In genomic region chr16:17929631-17930030, GRCm38 (mm10) we compare ENCODE assay signal across 20 mouse cellular contexts. TPM values are rescaled to one million over a fixed set of nuclear protein-coding genes. Genes with fewer than 3 reads are reported as not detected.
A peak's percentile ranks its signal among the peaks of the same experiment; 100 is the strongest.
DNase-seq lines count a peak whose midpoint lies in the region; ATAC-seq and TF ChIP-seq lines count a peak whose summit lies in the region.
"Had no signal": no experiment of that assay in that cellular context is flagged by ENCODE, and none has a peak within 500 bp of the region (broad histone marks: within the 10 kb centered on the region; RNA-seq: fewer than 3 reads in every experiment).

No protein-coding gene starts in this region.

- no peak for ATAC-seq in midbrain, embryonic 11.5 days (ENCODE audit: low FRiP score)
- no peak for ATAC-seq in midbrain, embryonic 15.5 days (replicated peaks)
- no peak for ATAC-seq in embryonic facial prominence, embryonic 15.5 days (ENCODE audit: insufficient number of reproducible peaks, low FRiP score, low TSS enrichment, low read depth)
- ATAC-seq: activated CD4-positive, CD25-positive, alpha-beta regulatory T cell, adult 4 months; CD4-positive, CD25-positive, alpha-beta regulatory T cell, adult 4 months had no signal

- no peak overlapping the region for H3K4me2 ChIP-seq in midbrain, embryonic 11.5 days
- H3K4me2 ChIP-seq in midbrain, embryonic 15.5 days = no peak overlapping the region
- H3K4me2 ChIP-seq in embryonic facial prominence, embryonic 15.5 days (replicated peaks) = no peak overlapping the region
- H3K4me2 ChIP-seq in myocyte (ENCODE audit: low read depth) = no peak overlapping the region

- no peak for DNase-seq in heart, embryonic 10.5 days (ENCODE audit: low spot score)
- no peak for DNase-seq in heart, adult 9 months (ENCODE audit: low spot score in 2 of 2)
- DNase-seq in midbrain, embryonic 11.5 days (ENCODE audit: low spot score, missing footprints) = peak; percentile 83
- DNase-seq in layer of hippocampus, adult 8-10 months (ENCODE audit: low spot score in 2 of 2) = no peak
- DNase-seq: gastrocnemius, postnatal 36 days; kidney, adult 8-10 months; kidney, postnatal 36 days; lung, embryonic 14.5 days; thymus, postnatal 36 days had no signal

- H3ac ChIP-seq in myocyte (ENCODE audit: control insufficient read depth, insufficient read length) = no peak overlapping the region

- 0 out of 2 replicates have a peak overlapping the region, but pooled peaks have one; percentile 10 for H3K27ac ChIP-seq in heart, embryonic 10.5 days
- no peak overlapping the region for H3K27ac ChIP-seq in midbrain, embryonic 11.5 days (ENCODE audit: low read depth, low read length)
- no peak overlapping the region for H3K27ac ChIP-seq in midbrain, embryonic 15.5 days
- 0 out of 2 replicates have a peak overlapping the region, but pooled peaks have one; percentile 39 for H3K27ac ChIP-seq in embryonic facial prominence, embryonic 15.5 days (replicated peaks)

- peaks cover 30% of the 10 kb centered on the region for H3K4me1 ChIP-seq in heart, embryonic 10.5 days
- peaks cover 18% of the 10 kb centered on the region for H3K4me1 ChIP-seq in midbrain, embryonic 11.5 days (ENCODE audit: control insufficient read depth, insufficient read depth, low read length)
- H3K4me1 ChIP-seq in midbrain, embryonic 15.5 days = peaks cover 25% of the 10 kb centered on the region
- peaks cover 18% of the 10 kb centered on the region for H3K4me1 ChIP-seq in embryonic facial prominence, embryonic 15.5 days

- H3K9ac ChIP-seq in midbrain, embryonic 11.5 days (ENCODE audit: low read length) = no peak overlapping the region
- no peak overlapping the region for H3K9ac ChIP-seq in midbrain, embryonic 15.5 days
- no peak overlapping the region for H3K9ac ChIP-seq in embryonic facial prominence, embryonic 15.5 days
- H3K9ac ChIP-seq: embryonic facial prominence, embryonic 12.5 days; hindbrain, embryonic 12.5 days; lung, embryonic 14.5 days had no signal

- no peaks in the 10 kb centered on the region for H3K9me3 ChIP-seq in heart, embryonic 10.5 days
- no peaks in the 10 kb centered on the region for H3K9me3 ChIP-seq in midbrain, embryonic 11.5 days (ENCODE audit: control insufficient read depth, low read length)
- no peaks in the 10 kb centered on the region for H3K9me3 ChIP-seq in midbrain, embryonic 15.5 days
- H3K9me3 ChIP-seq in embryonic facial prominence, embryonic 15.5 days (replicated peaks) = no peaks in the 10 kb centered on the region
- H3K9me3 ChIP-seq: embryonic facial prominence, embryonic 12.5 days; heart, embryonic 15.5 days; hindbrain, embryonic 12.5 days had no signal

- no peak overlapping the region for H3K4me3 ChIP-seq in heart, embryonic 10.5 days
- H3K4me3 ChIP-seq in midbrain, embryonic 11.5 days (ENCODE audit: low read depth, low read length) = no peak overlapping the region
- H3K4me3 ChIP-seq in midbrain, embryonic 15.5 days = no peak overlapping the region
- no peak overlapping the region for H3K4me3 ChIP-seq in embryonic facial prominence, embryonic 15.5 days (replicated peaks)
- H3K4me3 ChIP-seq in myocyte = peak overlapping the region; percentile 53
- H3K4me3 ChIP-seq: embryonic facial prominence, embryonic 12.5 days; heart, embryonic 15.5 days; hindbrain, embryonic 12.5 days had no signal

- TF ChIP-seq POLR2A in myocyte (IDR thresholded peaks at IDR 0.05; ENCODE audit: insufficient read length, low read depth) = no peak

- H3K36me3 ChIP-seq in heart, embryonic 10.5 days = peaks cover 20% of the 10 kb centered on the region
- H3K36me3 ChIP-seq in midbrain, embryonic 11.5 days (ENCODE audit: control insufficient read depth, insufficient read depth, low read length) = peaks cover 3% of the 10 kb centered on the region; the same call in 1 of the 2 replicates
- H3K36me3 ChIP-seq in midbrain, embryonic 15.5 days (replicated peaks) = no peaks in the 10 kb centered on the region; the same call in 1 of the 2 replicates
- H3K36me3 ChIP-seq in embryonic facial prominence, embryonic 15.5 days = peaks cover 18% of the 10 kb centered on the region
- no peaks in the 10 kb centered on the region for H3K36me3 ChIP-seq in myocyte (ENCODE audit: control insufficient read depth, insufficient read depth)

- WGBS in heart, embryonic 10.5 days = 87% methylated on average over 2 of the region's 2 CpGs
- 70% methylated on average over 2 of the region's 2 CpGs for WGBS in midbrain, embryonic 11.5 days
- WGBS in midbrain, embryonic 15.5 days = 37% methylated on average over 2 of the region's 2 CpGs
- 54% methylated on average over 2 of the region's 2 CpGs for WGBS in embryonic facial prominence, embryonic 15.5 days

- peaks cover 5% of the 10 kb centered on the region; the same call in 1 of the 2 replicates for H3K27me3 ChIP-seq in heart, embryonic 10.5 days (ENCODE audit: insufficient read depth, poor library complexity, severe bottlenecking)
- peaks cover 4% of the 10 kb centered on the region; the same call in 1 of the 2 replicates for H3K27me3 ChIP-seq in midbrain, embryonic 11.5 days (ENCODE audit: control insufficient read depth, insufficient read depth, low read length)
- H3K27me3 ChIP-seq in midbrain, embryonic 15.5 days (replicated peaks) = no peaks in the 10 kb centered on the region
- H3K27me3 ChIP-seq in embryonic facial prominence, embryonic 15.5 days = no peaks in the 10 kb centered on the region
- H3K27me3 ChIP-seq in myocyte (ENCODE audit: control insufficient read depth, insufficient read depth, insufficient read length) = peaks cover 21% of the 10 kb centered on the region
- H3K27me3 ChIP-seq: heart, embryonic 15.5 days had no signal

- H3K79me2 ChIP-seq in myocyte (ENCODE audit: control insufficient read depth, insufficient read depth) = no peaks in the 10 kb centered on the region

TF ChIP-seq in myocyte, 11 proteins besides CTCF, POLR2A, EP300 and RAD21:
- no peak for TF ChIP-seq TCF12 (IDR thresholded peaks at IDR 0.05; ENCODE audit: insufficient read depth, poor library complexity, severe bottlenecking)
- no peak for TF ChIP-seq REST (IDR thresholded peaks at IDR 0.05; ENCODE audit: insufficient read depth, insufficient read length)

RNA-seq across cellular contexts. Expression of gene Slc25a1, which starts 1.6 kb away (rescaled TPM):
- polyA plus RNA-seq in heart, embryonic 10.5 days (2016; fragmentation: Nextera tagmentation; extraction: Ambion mirVana) = 46.6 and 73.7 TPM in 2 replicates
- polyA plus RNA-seq in midbrain, embryonic 11.5 days (2014; fragmentation: Nextera tagmentation; extraction: Ambion mirVana) = 96.5 and 97.6 TPM in 2 replicates
- polyA plus RNA-seq in midbrain, embryonic 15.5 days (2015; fragmentation: Nextera tagmentation; extraction: Ambion mirVana) = 169 and 179 TPM in 2 replicates
- 83.0 and 83.6 TPM in 2 replicates for polyA plus RNA-seq in embryonic facial prominence, embryonic 15.5 days (2015; fragmentation: Nextera tagmentation; extraction: Ambion mirVana)
- polyA plus RNA-seq in myocyte (2012; fragmentation: generic; extraction: Trizol) = 72.5 TPM
- total RNA-seq in layer of hippocampus, adult 8-10 months (2022) = 10 to 100 TPM; 37.8 to 57.7 (median 47.1) TPM

RNA-seq across cellular contexts. Expression of gene Gsc2, which starts 14.8 kb away (rescaled TPM):
- 0.20 and 0.44 TPM in 2 replicates for polyA plus RNA-seq in heart, embryonic 10.5 days (2016; fragmentation: Nextera tagmentation; extraction: Ambion mirVana)
- 0.95 and 1.1 TPM in 2 replicates for polyA plus RNA-seq in midbrain, embryonic 11.5 days (2014; fragmentation: Nextera tagmentation; extraction: Ambion mirVana)
- polyA plus RNA-seq in midbrain, embryonic 15.5 days (2015; fragmentation: Nextera tagmentation; extraction: Ambion mirVana) = 0.38 and 1.1 TPM in 2 replicates
- not detected in 2 replicates for polyA plus RNA-seq in embryonic facial prominence, embryonic 15.5 days (2015; fragmentation: Nextera tagmentation; extraction: Ambion mirVana)
- polyA plus RNA-seq in myocyte (2012; fragmentation: generic; extraction: Trizol) = not detected
- not detected for total RNA-seq in layer of hippocampus, adult 8-10 months (2022)
- total RNA-seq: gastrocnemius, postnatal 36 days; layer of hippocampus, postnatal 14 days; left cerebral cortex, postnatal 36 days had no signal
- polyA plus RNA-seq: activated CD4-positive, CD25-positive, alpha-beta regulatory T cell, adult 4 months; CD4-positive, CD25-positive, alpha-beta regulatory T cell, adult 4 months; embryonic facial prominence, embryonic 12.5 days; forebrain, embryonic 11.5 days; heart, embryonic 15.5 days had no signal

RNA-seq across cellular contexts. Expression of gene Ess2, which starts 18.5 kb away (rescaled TPM):
- 39.7 and 39.9 TPM in 2 replicates for polyA plus RNA-seq in heart, embryonic 10.5 days (2016; fragmentation: Nextera tagmentation; extraction: Ambion mirVana)
- 39.4 and 41.4 TPM in 2 replicates for polyA plus RNA-seq in midbrain, embryonic 11.5 days (2014; fragmentation: Nextera tagmentation; extraction: Ambion mirVana)
- polyA plus RNA-seq in midbrain, embryonic 15.5 days (2015; fragmentation: Nextera tagmentation; extraction: Ambion mirVana) = 51.7 and 57.1 TPM in 2 replicates
- 35.0 and 40.8 TPM in 2 replicates for polyA plus RNA-seq in embryonic facial prominence, embryonic 15.5 days (2015; fragmentation: Nextera tagmentation; extraction: Ambion mirVana)
- 17.4 TPM for polyA plus RNA-seq in myocyte (2012; fragmentation: generic; extraction: Trizol)
- 10 to 100 TPM; 28.5 to 33.3 (median 30.7) TPM for total RNA-seq in layer of hippocampus, adult 8-10 months (2022)

RNA-seq across cellular contexts. Expression of gene Tssk2, which starts 31.2 kb away (rescaled TPM):
- polyA plus RNA-seq in heart, embryonic 10.5 days (2016; fragmentation: Nextera tagmentation; extraction: Ambion mirVana) = not detected in 2 replicates
- polyA plus RNA-seq in midbrain, embryonic 11.5 days (2014; fragmentation: Nextera tagmentation; extraction: Ambion mirVana) = 0.15 TPM in 1 of 2 replicates, not detected in the other
- polyA plus RNA-seq in midbrain, embryonic 15.5 days (2015; fragmentation: Nextera tagmentation; extraction: Ambion mirVana) = 0.11 TPM in 1 of 2 replicates, not detected in the other
- polyA plus RNA-seq in embryonic facial prominence, embryonic 15.5 days (2015; fragmentation: Nextera tagmentation; extraction: Ambion mirVana) = 0.12 TPM in 1 of 2 replicates, not detected in the other
- polyA plus RNA-seq in myocyte (2012; fragmentation: generic; extraction: Trizol) = 0.07 TPM
- not detected for total RNA-seq in layer of hippocampus, adult 8-10 months (2022)
- total RNA-seq: gastrocnemius, postnatal 36 days; layer of hippocampus, postnatal 14 days; left cerebral cortex, postnatal 36 days had no signal
- polyA plus RNA-seq: activated CD4-positive, CD25-positive, alpha-beta regulatory T cell, adult 4 months; CD4-positive, CD25-positive, alpha-beta regulatory T cell, adult 4 months; forebrain, embryonic 11.5 days; heart, embryonic 15.5 days; lung, embryonic 14.5 days had no signal

RNA-seq across cellular contexts. Expression of gene Dgcr2, which starts 31.3 kb away (rescaled TPM):
- polyA plus RNA-seq in heart, embryonic 10.5 days (2016; fragmentation: Nextera tagmentation; extraction: Ambion mirVana) = 63.7 and 69.6 TPM in 2 replicates
- 74.2 and 83.3 TPM in 2 replicates for polyA plus RNA-seq in midbrain, embryonic 11.5 days (2014; fragmentation: Nextera tagmentation; extraction: Ambion mirVana)
- 119 and 120 TPM in 2 replicates for polyA plus RNA-seq in midbrain, embryonic 15.5 days (2015; fragmentation: Nextera tagmentation; extraction: Ambion mirVana)
- 86.0 and 90.2 TPM in 2 replicates for polyA plus RNA-seq in embryonic facial prominence, embryonic 15.5 days (2015; fragmentation: Nextera tagmentation; extraction: Ambion mirVana)
- polyA plus RNA-seq in myocyte (2012; fragmentation: generic; extraction: Trizol) = 42.8 TPM
- total RNA-seq in layer of hippocampus, adult 8-10 months (2022) = 100 to 1,000 TPM in 3 of 4 experiments, 10 to 100 TPM in 1; 97.2 to 106 (median 103) TPM

Comparison
In these comparisons a context has a peak if more than half of its experiments do, and no peak if none do; other contexts are left out.
1. H3K27ac ChIP-seq: peak in heart, embryonic 10.5 days (single experiment) and embryonic facial prominence, embryonic 15.5 days (single experiment); none in midbrain, embryonic 11.5 days (single experiment) and midbrain, embryonic 15.5 days (single experiment).